Mouse (Mus musculus): ENCODE results near the gene Wdr5.

Gene Wdr5

GRCm38 (mm10) chr2:27514639-27515328 is at the start of gene Wdr5:
Gene Wdr5, plus strand, starts transcription at chr2:27515157.
- peak; percentile 96 to 99 for DNase-seq (ENCODE audit: low spot score in 2 of 2)

DNA sequence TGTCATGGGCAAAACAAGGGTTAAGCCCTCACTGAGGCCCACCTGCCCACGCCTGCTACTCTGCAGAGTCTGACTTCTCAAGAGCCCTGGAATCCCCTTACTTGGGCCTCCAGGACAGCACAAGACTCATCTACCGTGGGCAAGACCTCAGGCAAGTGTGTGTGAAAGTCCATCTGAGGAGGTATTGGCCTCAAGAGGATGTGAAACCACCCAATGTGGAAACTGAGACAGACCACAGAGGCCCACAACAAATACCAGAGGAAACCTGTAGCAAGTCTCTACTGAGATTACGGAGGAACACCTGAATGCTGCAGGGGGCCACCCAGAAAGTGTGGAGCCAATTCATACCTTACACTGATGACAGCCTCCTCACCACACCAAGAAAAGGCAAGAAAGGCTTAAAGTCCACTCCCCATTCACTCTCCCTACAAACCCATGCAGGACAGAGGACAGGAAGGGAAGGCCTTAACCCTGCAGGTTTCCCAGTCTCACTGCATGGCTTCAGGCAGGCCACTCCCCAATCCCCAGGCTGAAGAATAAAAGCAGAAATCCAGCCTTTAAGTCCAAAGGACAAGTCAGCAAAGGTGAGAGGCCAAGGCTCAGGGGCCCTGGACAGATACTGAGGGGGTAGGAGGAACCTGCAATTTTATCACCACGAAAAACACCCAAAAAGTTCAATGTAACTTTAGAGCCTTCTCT is 45.5 kb upstream of the Wdr5 start:
- no peak for DNase-seq (ENCODE audit: low spot score in 2 of 2)

- no peak for DNase-seq (ENCODE audit: low spot score in 2 of 2)
Observed at GRCm38 (mm10) chr2:27469991-27470355, 45.0 kb upstream of the Wdr5 start.

- no peak for DNase-seq (ENCODE audit: low spot score in 2 of 2)
Observed at GRCm38 (mm10) chr2:27470535-27470934, 44.4 kb upstream of the Wdr5 start.

GRCm38 (mm10) chr2:27471170-27471584 is 43.8 kb upstream of the Wdr5 start:
- no peak for DNase-seq (ENCODE audit: low spot score in 2 of 2)

GRCm38 (mm10) chr2:27473061-27473765 is 41.7 kb upstream of the Wdr5 start:
- no peak for DNase-seq (ENCODE audit: low spot score in 2 of 2)

- no peak for DNase-seq (ENCODE audit: low spot score in 2 of 2)
Observed at GRCm38 (mm10) chr2:27473911-27474310, 41.0 kb upstream of the Wdr5 start.

DNA sequence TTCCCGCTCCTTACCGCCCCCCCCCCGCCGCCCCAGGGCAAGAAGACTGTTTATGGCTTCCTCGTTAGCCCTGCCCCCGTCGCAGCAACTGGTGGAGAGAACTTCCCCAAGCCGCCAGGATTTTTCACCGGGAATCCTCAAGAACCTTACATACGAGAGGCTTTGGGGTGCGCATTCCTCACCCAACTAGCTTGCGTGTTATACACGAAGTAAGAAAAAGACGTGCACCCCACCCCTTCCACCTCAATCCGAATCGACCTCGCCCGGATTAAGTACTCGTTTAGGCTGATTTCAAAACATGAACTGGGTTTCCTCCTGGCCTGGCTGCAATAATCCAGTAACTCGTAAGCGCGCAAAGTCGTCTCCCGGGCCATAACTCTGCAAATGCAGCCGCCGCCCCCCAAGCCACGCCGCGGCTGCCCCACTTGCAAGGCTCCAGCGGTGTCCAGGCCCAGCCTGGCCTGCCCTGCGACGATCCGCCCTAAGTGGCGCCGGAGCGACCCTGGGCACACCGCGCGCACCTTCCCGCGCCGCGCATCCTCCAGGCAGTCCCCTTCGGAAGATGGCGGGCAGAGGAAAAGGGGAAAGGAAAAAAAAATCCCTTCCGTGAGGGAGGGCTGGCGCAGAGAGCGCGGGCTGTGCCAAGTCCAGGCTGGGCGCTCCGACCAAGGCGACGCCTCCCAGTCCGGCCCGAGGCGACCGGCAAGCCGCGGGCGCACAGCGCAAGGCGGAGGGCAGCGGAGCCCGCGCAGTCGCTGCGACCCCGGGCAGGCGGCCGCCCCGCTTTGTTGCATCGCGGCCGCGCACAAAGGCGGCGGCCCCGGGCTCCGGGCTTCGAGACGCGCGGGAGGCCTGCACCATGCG is 40.1 kb upstream of the Wdr5 start:
- DNase-seq (ENCODE audit: low spot score in 2 of 2) = peak in 1 of 2 experiments; percentile 57

DNA sequence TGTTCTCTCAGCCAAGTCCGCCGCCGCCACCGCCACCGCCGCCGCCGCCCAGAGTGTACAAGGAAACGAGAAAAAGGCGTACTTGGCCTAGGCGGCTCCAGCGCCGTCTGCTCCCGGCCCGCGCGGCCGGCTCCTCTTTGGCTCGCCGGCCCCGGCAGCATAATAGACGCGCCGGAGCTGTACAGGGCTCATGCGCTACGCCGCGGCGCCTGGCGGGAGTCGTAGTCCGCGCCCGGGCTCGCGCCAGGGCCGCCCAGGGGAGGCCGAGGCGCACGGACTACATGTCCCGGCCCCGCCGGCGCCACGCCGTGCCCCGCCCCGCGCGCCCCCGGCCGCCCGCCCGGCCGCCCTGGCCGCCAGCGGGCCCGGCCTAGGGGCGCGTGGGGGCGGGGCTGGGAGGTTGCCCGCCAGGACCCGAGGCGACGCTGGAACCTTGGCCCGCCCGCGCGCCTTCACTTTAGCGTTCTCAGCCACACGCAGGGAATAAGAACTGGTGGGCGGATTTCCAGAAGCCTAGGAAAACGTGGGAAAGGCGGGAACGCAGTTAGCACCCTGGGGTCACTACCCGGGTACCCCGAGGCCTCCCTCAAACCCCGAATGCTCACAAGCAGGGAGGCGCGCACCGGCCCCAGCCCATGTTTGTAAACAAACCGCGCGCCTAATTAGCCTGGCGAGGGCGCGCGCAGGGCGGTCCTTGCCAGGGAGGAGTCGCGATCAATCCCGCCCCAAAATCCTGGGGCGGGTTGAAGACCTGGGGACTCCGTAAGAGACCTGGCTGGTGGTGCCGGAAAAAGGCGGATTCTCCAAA is 39.3 kb upstream of the Wdr5 start:
- DNase-seq (ENCODE audit: low spot score in 2 of 2) = peak; percentile 89 to 91

GRCm38 (mm10) chr2:27476303-27477192 is 38.4 kb upstream of the Wdr5 start:
- no peak for DNase-seq (ENCODE audit: low spot score in 2 of 2)

- no peak for DNase-seq (ENCODE audit: low spot score in 2 of 2)
Observed at GRCm38 (mm10) chr2:27479821-27480220, 35.1 kb upstream of the Wdr5 start.

- DNase-seq (ENCODE audit: low spot score in 2 of 2) = no peak
Observed at GRCm38 (mm10) chr2:27480367-27480766, 34.6 kb upstream of the Wdr5 start.

DNA sequence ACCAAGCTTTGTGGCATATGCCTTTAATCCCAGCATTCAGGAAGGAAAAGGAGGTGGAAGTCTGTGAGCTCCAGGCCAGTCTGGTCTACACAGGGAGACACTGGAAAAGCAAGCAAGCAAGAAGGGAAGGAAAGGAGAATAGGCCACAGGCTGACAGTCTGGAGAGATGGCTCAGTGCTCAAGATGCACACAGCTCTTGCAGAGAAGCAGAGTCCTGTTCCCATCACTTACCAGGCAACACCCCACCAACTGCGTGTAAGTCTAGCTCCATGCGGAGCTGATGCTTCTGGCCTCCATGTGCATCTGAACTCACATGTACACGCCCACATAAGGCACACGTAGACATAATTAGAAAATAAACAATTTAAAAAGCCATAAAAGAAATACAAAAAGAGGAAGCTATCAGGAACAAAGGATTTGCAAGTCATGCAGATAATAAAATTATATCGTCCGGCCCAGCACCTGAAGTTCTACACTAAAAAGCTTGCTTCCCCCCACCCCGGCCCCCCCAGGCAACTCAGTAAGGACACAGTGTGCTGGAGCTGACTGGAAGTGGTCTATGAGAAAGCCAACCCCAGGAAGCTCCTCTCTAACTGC is 32.6 kb upstream of the Wdr5 start:
- DNase-seq (ENCODE audit: low spot score in 2 of 2) = no peak

GRCm38 (mm10) chr2:27486725-27487124 is 28.2 kb upstream of the Wdr5 start:
- DNase-seq (ENCODE audit: low spot score in 2 of 2) = no peak

- DNase-seq (ENCODE audit: low spot score in 2 of 2) = no peak
Observed at GRCm38 (mm10) chr2:27487336-27488049, 27.5 kb upstream of the Wdr5 start.

- DNase-seq (ENCODE audit: low spot score in 2 of 2) = no peak
Observed at GRCm38 (mm10) chr2:27488362-27488761, 26.6 kb upstream of the Wdr5 start.

DNA sequence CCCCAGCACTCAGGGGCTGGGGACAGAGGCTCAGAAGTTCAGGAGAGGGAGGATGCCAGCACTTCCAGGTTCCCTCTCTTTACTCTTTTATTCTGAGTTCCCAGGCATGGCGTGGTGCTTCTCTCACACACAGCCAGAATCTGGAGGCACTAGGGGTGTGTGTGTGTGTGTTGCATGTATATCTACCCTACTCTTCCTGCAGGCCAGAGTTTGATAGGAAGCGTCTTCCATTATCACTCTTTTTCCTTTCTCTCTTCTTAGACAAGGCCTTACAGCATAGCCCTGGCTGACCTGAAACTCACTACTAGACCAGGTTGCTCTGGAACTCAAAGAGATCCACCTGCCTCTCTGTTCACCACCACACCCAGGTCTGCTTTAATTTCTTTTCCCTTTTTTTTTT is 24.0 kb upstream of the Wdr5 start:
- DNase-seq (ENCODE audit: low spot score in 2 of 2) = no peak

DNA sequence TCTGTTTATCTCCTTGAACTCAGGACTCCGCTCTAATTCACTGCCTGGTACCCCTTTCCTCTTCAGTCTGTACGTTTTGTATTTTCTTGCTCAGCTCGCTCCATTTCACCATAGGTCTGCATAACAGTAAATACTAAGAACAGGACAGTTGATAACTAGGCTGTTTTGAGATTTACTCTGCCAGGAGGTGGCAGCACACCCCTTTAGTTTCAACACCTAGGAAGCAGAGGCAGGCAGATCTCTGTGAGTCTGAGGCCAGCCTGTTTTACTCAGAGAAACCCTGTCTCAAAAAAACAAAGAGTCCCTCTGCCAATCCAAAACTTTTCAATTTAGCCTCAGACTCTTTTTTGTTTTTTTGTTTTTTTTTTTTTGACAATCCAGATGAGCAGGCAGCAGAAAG is 21.0 kb upstream of the Wdr5 start:
- DNase-seq (ENCODE audit: low spot score in 2 of 2) = no peak

Data from urinary bladder, postnatal 4 days (tissue).